Mouse (Mus musculus): Measurements from ENCODE around the gene Eln. TPM values are rescaled to one million over a fixed set of nuclear protein-coding genes. Genes with fewer than 3 reads are reported as not detected.

The Eln gene
- polyA plus RNA-seq, 1 experiment from 2014 or later: 4.4 TPM

- Histone ChIP-seq H3K4me1 (ENCODE audit: control insufficient read depth, insufficient read depth, low read length) (peaks cover 2% of the 10 kb centered on the region; the same call in 1 of the 2 replicates), H3K36me3 (replicated peaks; ENCODE audit: control insufficient read depth, insufficient read depth, low read depth, low read length) (no peaks in the 10 kb centered on the region), H3K4me3 (ENCODE audit: low read depth, low read length) (no peak overlapping the region), H3K9me3 (replicated peaks; ENCODE audit: control insufficient read depth, low read length) (no peaks in the 10 kb centered on the region), H3K27ac (replicated peaks; ENCODE audit: low read depth, low read length) (no peak overlapping the region), H3K27me3 (ENCODE audit: control insufficient read depth, insufficient read depth, low read length) (no peaks in the 10 kb centered on the region), H3K9ac (replicated peaks; ENCODE audit: low read length) (no peak overlapping the region), H3K4me2 (ENCODE audit: low read depth, low read length) (no peak overlapping the region)
- ATAC-seq (replicated peaks; ENCODE audit: insufficient number of reproducible peaks, low FRiP score, low TSS enrichment, low read depth) (no peak), DNase-seq (ENCODE audit: low spot score) (no peak)
- WGBS: 72% methylated on average over 8 of the region's 8 CpGs
These were observed 68.1 kb downstream of the Eln start for GRCm38 (mm10) chr5:134678827-134679546.

DNA sequence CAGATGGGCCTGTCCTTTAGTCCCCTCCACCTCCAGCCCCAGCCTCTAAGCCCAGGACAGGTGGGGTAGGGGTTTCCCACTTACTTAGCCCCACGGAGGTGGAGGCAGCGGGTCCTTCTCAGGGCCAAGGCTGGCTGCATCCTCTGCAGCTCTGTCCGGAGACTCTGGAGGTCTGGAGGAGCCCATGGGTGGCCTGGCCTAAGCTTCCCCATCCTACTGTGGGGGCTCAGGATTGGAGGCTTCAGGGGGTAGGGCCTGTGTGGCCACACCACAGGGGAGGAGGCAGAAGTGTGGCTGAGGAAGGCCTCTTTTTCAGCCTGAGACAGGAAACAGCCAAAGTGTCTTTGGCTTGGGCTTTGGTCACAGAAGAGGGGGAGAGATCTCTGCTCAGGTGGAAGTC, 69.1 kb downstream of the Eln start:
- H3K9ac ChIP-seq (replicated peaks; ENCODE audit: low read length): no peak overlapping the region
- WGBS: 83% methylated on average over 3 of the region's 3 CpGs

GRCm38 (mm10) chr5:134677491-134677890, 69.6 kb downstream of the Eln start:
- 83% methylated on average over 5 of the region's 5 CpGs for WGBS
- no peaks in the 10 kb centered on the region for H3K27me3 ChIP-seq (ENCODE audit: control insufficient read depth, insufficient read depth, low read length)
- peaks cover 2% of the 10 kb centered on the region; the same call in 1 of the 2 replicates for H3K4me1 ChIP-seq (ENCODE audit: control insufficient read depth, insufficient read depth, low read length)
- H3K36me3 ChIP-seq (replicated peaks; ENCODE audit: control insufficient read depth, insufficient read depth, low read depth, low read length): no peaks in the 10 kb centered on the region
- H3K9ac ChIP-seq (replicated peaks; ENCODE audit: low read length): no peak overlapping the region
- ATAC-seq (replicated peaks; ENCODE audit: insufficient number of reproducible peaks, low FRiP score, low TSS enrichment, low read depth) (no peak), DNase-seq (ENCODE audit: low spot score) (no peak)
- H3K9me3 ChIP-seq (replicated peaks; ENCODE audit: control insufficient read depth, low read length): no peaks in the 10 kb centered on the region
- no peak overlapping the region for H3K27ac ChIP-seq (replicated peaks; ENCODE audit: low read depth, low read length)
- H3K4me3 ChIP-seq (ENCODE audit: low read depth, low read length): no peak overlapping the region
- H3K4me2 ChIP-seq (ENCODE audit: low read depth, low read length): no peak overlapping the region

More for the DNA sequence above, 69.1 kb downstream of the Eln start:
- Histone ChIP-seq H3K4me3 (ENCODE audit: low read depth, low read length) (no peak overlapping the region), H3K36me3 (replicated peaks; ENCODE audit: control insufficient read depth, insufficient read depth, low read depth, low read length) (no peaks in the 10 kb centered on the region), H3K4me2 (ENCODE audit: low read depth, low read length) (no peak overlapping the region), H3K27ac (replicated peaks; ENCODE audit: low read depth, low read length) (no peak overlapping the region), H3K9me3 (replicated peaks; ENCODE audit: control insufficient read depth, low read length) (no peaks in the 10 kb centered on the region), H3K4me1 (ENCODE audit: control insufficient read depth, insufficient read depth, low read length) (peaks cover 2% of the 10 kb centered on the region; the same call in 1 of the 2 replicates), H3K27me3 (ENCODE audit: control insufficient read depth, insufficient read depth, low read length) (no peaks in the 10 kb centered on the region)
- no peak for ATAC-seq (replicated peaks; ENCODE audit: insufficient number of reproducible peaks, low FRiP score, low TSS enrichment, low read depth)
- no peak for DNase-seq (ENCODE audit: low spot score)

DNA sequence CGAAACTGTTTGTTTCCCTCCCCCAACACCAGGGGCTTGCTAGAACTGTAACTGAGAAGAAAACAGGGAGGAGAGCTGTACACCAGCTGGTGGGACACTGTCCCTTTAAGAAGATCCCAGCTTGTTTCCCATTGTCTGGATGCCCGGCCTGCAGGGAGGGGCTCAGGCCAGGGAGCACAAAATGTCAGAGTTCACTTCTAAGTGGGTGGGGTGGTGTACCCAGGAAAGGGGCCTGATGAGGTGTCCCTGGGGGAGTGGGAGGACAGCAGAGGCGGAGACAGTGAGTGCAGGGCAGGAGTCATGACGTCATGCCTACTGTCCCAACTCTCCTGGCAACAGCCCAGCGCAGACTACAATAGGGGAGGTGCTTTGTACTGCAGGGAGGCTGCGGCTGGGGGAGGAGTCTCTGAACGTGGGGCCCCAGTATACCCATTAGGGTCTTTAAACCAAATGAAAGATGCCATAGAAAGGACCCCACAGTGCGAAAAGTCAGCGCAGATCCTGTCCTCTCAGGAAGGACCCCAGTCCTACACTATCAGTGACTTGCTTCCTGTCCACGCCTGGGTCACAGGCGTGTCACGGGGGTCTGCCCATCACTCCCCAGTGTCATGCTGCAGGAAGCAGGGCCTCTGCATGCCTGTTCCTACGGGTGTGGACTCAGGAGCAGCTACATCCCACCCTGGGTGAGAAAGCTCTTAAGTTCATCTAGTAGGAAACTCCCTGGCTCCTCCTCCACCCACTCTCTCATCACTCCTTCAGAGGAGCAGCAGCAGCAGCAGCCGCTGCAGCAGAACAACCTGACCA, 71.0 kb downstream of the Eln start:
- Histone ChIP-seq H3K27ac (replicated peaks; ENCODE audit: low read depth, low read length) (peak overlapping the region; percentile 42), H3K27me3 (ENCODE audit: control insufficient read depth, insufficient read depth, low read length) (no peaks in the 10 kb centered on the region), H3K4me1 (ENCODE audit: control insufficient read depth, insufficient read depth, low read length) (peaks cover 2% of the 10 kb centered on the region; the same call in 1 of the 2 replicates), H3K9ac (replicated peaks; ENCODE audit: low read length) (peak overlapping the region; percentile 53), H3K36me3 (replicated peaks; ENCODE audit: control insufficient read depth, insufficient read depth, low read depth, low read length) (no peaks in the 10 kb centered on the region), H3K9me3 (replicated peaks; ENCODE audit: control insufficient read depth, low read length) (no peaks in the 10 kb centered on the region), H3K4me2 (ENCODE audit: low read depth, low read length) (peak overlapping the region; percentile 46), H3K4me3 (ENCODE audit: low read depth, low read length) (peak overlapping the region; percentile 26)
- WGBS: 4% methylated on average over 14 of the region's 14 CpGs
- DNase-seq (ENCODE audit: low spot score) (peak; percentile 78), ATAC-seq (replicated peaks; ENCODE audit: insufficient number of reproducible peaks, low FRiP score, low TSS enrichment, low read depth) (peak; percentile 87)

- no peaks in the 10 kb centered on the region for H3K9me3 ChIP-seq (replicated peaks; ENCODE audit: control insufficient read depth, low read length)
- H3K4me3 ChIP-seq (ENCODE audit: low read depth, low read length): no peak overlapping the region
- H3K27me3 ChIP-seq (ENCODE audit: control insufficient read depth, insufficient read depth, low read length): no peaks in the 10 kb centered on the region
- 73% methylated on average over 5 of the region's 5 CpGs for WGBS
- no peak overlapping the region for H3K9ac ChIP-seq (replicated peaks; ENCODE audit: low read length)
- no peak for ATAC-seq (replicated peaks; ENCODE audit: insufficient number of reproducible peaks, low FRiP score, low TSS enrichment, low read depth)
- no peak overlapping the region for H3K4me2 ChIP-seq (ENCODE audit: low read depth, low read length)
- H3K36me3 ChIP-seq (replicated peaks; ENCODE audit: control insufficient read depth, insufficient read depth, low read depth, low read length): no peaks in the 10 kb centered on the region
- H3K4me1 ChIP-seq (ENCODE audit: control insufficient read depth, insufficient read depth, low read length): peaks cover 2% of the 10 kb centered on the region; the same call in 1 of the 2 replicates
- no peak for DNase-seq (ENCODE audit: low spot score)
- no peak overlapping the region for H3K27ac ChIP-seq (replicated peaks; ENCODE audit: low read depth, low read length)
These were observed 72.1 kb downstream of the Eln start for GRCm38 (mm10) chr5:134674977-134675376.

- no peak for DNase-seq (ENCODE audit: low spot score)
- Histone ChIP-seq H3K36me3 (replicated peaks; ENCODE audit: control insufficient read depth, insufficient read depth, low read depth, low read length) (peaks cover 2% of the 10 kb centered on the region; the same call in 1 of the 2 replicates), H3K9me3 (replicated peaks; ENCODE audit: control insufficient read depth, low read length) (no peaks in the 10 kb centered on the region), H3K9ac (replicated peaks; ENCODE audit: low read length) (no peak overlapping the region), H3K4me3 (ENCODE audit: low read depth, low read length) (no peak overlapping the region), H3K27ac (replicated peaks; ENCODE audit: low read depth, low read length) (no peak overlapping the region), H3K27me3 (ENCODE audit: control insufficient read depth, insufficient read depth, low read length) (no peaks in the 10 kb centered on the region), H3K4me1 (ENCODE audit: control insufficient read depth, insufficient read depth, low read length) (peaks cover 2% of the 10 kb centered on the region; the same call in 1 of the 2 replicates), H3K4me2 (ENCODE audit: low read depth, low read length) (no peak overlapping the region)
- ATAC-seq (replicated peaks; ENCODE audit: insufficient number of reproducible peaks, low FRiP score, low TSS enrichment, low read depth): no peak
- 85% methylated on average over 6 of the region's 6 CpGs for WGBS
These were observed 74.5 kb downstream of the Eln start for GRCm38 (mm10) chr5:134672611-134673010.

- Histone ChIP-seq H3K27me3 (ENCODE audit: control insufficient read depth, insufficient read depth, low read length) (no peaks in the 10 kb centered on the region), H3K4me3 (ENCODE audit: low read depth, low read length) (no peak overlapping the region), H3K9ac (replicated peaks; ENCODE audit: low read length) (no peak overlapping the region), H3K27ac (replicated peaks; ENCODE audit: low read depth, low read length) (no peak overlapping the region), H3K36me3 (replicated peaks; ENCODE audit: control insufficient read depth, insufficient read depth, low read depth, low read length) (peaks cover 2% of the 10 kb centered on the region; the same call in 1 of the 2 replicates), H3K4me2 (ENCODE audit: low read depth, low read length) (no peak overlapping the region), H3K9me3 (replicated peaks; ENCODE audit: control insufficient read depth, low read length) (no peaks in the 10 kb centered on the region), H3K4me1 (ENCODE audit: control insufficient read depth, insufficient read depth, low read length) (peaks cover 2% of the 10 kb centered on the region; the same call in 1 of the 2 replicates)
- DNase-seq (ENCODE audit: low spot score): no peak
- ATAC-seq (replicated peaks; ENCODE audit: insufficient number of reproducible peaks, low FRiP score, low TSS enrichment, low read depth): no peak
- 61% methylated on average over 1 of the region's 1 CpGs for WGBS
These were observed 75.0 kb downstream of the Eln start for GRCm38 (mm10) chr5:134672198-134672516.
